Mouse (Mus musculus) kidney, adult 2 months (tissue): ENCODE results near the gene Zscan20.

Experiments
- CTCF ChIP-seq: fragments of 200-500 bp; conservative IDR thresholded peaks from 2 replicates; pipeline ENCODE4 v1.5.1; 2011; ENCODE audit warnings: low read depth, mild to moderate bottlenecking, control low read depth, low read length, moderate library complexity, mixed read lengths; ENCODE audit not compliant: insufficient read depth, insufficient read length
- POLR2A ChIP-seq: fragments of 200-500 bp; IDR thresholded peaks from one replicate; pipeline ENCODE4 v1.6.1; 2011; ENCODE audit warnings: low read depth, low read length, control low read depth

DNA sequence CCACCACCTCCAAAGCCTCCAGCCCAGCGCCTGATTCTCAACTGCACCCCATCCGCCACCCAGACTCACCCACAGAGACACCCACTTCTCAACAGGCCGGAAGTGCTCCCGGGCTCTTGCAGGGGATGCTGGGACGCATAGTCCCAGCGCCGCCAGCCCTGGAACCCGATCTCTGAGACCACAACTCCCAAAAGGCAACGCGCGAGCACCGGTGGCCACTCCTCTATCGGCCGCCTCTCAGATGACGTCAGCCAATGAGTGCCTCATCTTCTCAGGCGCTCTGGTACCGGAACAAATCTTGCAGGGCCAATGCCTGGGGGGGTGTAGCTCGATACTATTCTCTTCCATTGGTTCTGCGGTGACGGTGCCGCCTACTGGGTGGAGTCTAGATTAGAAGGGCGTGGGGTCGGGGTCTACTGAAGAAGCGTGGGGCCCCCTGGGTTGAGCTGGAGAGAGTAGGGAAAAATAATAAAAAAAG lies at the start of gene Zscan20:
- TF ChIP-seq POLR2A (no peak), CTCF (no peak)
